Mouse (Mus musculus): ENCODE results near the gene Med16. TPM values are rescaled to one million over a fixed set of nuclear protein-coding genes. Genes with fewer than 3 reads are reported as not detected.
A peak's percentile ranks its signal among the peaks of the same experiment; 100 is the strongest.

Gene Med16
- polyA plus RNA-seq, 1 experiment from 2014 or later: 27.4 TPM

DNA sequence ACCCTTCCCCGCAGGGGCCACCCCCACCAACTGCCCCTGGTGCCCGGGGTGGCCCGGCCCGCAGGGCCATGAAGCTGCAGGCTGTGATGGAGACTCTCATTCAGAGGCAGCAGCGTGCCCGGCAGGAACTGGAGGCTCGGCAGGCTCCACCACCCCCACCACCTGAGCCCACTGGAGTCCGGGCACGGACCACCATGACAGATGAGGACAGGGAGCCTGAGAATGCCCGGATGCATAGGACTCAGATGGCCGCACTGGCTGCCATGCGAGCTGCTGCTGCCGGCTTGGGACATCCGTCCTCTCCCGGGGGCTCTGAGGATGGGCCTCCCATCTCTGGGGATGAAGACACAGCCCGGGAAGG is 22.1 kb upstream of the Med16 start:
- ATAC-seq: no peak
- WGBS (ENCODE audit: insufficient replicate concordance): 84% methylated on average over 16 of the region's 16 CpGs

GRCm38 (mm10) chr10:79929967-79930825 is 21.5 kb upstream of the Med16 start:
- no peak for ATAC-seq
- Histone ChIP-seq H3K36me3 (peaks cover 51% of the 10 kb centered on the region), H3K27me3 (replicated peaks) (no peaks in the 10 kb centered on the region), H3K4me3 (no peak overlapping the region), H3K9ac (no peak overlapping the region), H3K4me1 (peaks cover 86% of the 10 kb centered on the region), H3K4me2 (peak overlapping the region; percentile 96), H3K9me3 (replicated peaks) (no peaks in the 10 kb centered on the region), H3K27ac (peak overlapping the region; percentile 88)
- WGBS (ENCODE audit: insufficient replicate concordance): 86% methylated on average over 18 of the region's 18 CpGs

More for the DNA sequence above, 22.1 kb upstream of the Med16 start:
- Histone ChIP-seq H3K4me3 (no peak overlapping the region), H3K27me3 (replicated peaks) (no peaks in the 10 kb centered on the region), H3K4me1 (peaks cover 88% of the 10 kb centered on the region), H3K27ac (no peak overlapping the region), H3K4me2 (0 out of 2 replicates have a peak overlapping the region, but pooled peaks have one; percentile 96), H3K9me3 (replicated peaks) (no peaks in the 10 kb centered on the region), H3K9ac (no peak overlapping the region), H3K36me3 (peaks cover 57% of the 10 kb centered on the region)

GRCm38 (mm10) chr10:79928907-79929701 is 20.4 kb upstream of the Med16 start:
- ATAC-seq: no peak

GRCm38 (mm10) chr10:79928030-79928694 is 19.4 kb upstream of the Med16 start:
- Histone ChIP-seq H3K36me3 (peaks cover 32% of the 10 kb centered on the region), H3K4me2 (peak overlapping the region; percentile 96), H3K9ac (peak overlapping the region; percentile 84), H3K27me3 (replicated peaks) (peaks cover 7% of the 10 kb centered on the region), H3K4me3 (peak overlapping the region; percentile 85), H3K9me3 (replicated peaks) (no peaks in the 10 kb centered on the region), H3K27ac (peak overlapping the region; percentile 88), H3K4me1 (peaks cover 80% of the 10 kb centered on the region)
- ATAC-seq: no peak
- 3% methylated on average over 29 of the region's 29 CpGs for WGBS (ENCODE audit: insufficient replicate concordance)

More at GRCm38 (mm10) chr10:79928907-79929701, 20.4 kb upstream of the Med16 start:
- peak overlapping the region; percentile 88 for H3K27ac ChIP-seq
- peak overlapping the region; percentile 85 for H3K4me3 ChIP-seq
- H3K4me2 ChIP-seq: peak overlapping the region; percentile 96
- H3K4me1 ChIP-seq: peaks cover 81% of the 10 kb centered on the region
- H3K36me3 ChIP-seq: peaks cover 41% of the 10 kb centered on the region
- peak overlapping the region; percentile 84 for H3K9ac ChIP-seq
- H3K27me3 ChIP-seq (replicated peaks): 0 out of 2 replicates have a peak, but pooled peaks cover under 1% of the 10 kb centered on the region
- H3K9me3 ChIP-seq (replicated peaks): no peaks in the 10 kb centered on the region
- WGBS (ENCODE audit: insufficient replicate concordance): 28% methylated on average over 9 of the region's 9 CpGs

DNA sequence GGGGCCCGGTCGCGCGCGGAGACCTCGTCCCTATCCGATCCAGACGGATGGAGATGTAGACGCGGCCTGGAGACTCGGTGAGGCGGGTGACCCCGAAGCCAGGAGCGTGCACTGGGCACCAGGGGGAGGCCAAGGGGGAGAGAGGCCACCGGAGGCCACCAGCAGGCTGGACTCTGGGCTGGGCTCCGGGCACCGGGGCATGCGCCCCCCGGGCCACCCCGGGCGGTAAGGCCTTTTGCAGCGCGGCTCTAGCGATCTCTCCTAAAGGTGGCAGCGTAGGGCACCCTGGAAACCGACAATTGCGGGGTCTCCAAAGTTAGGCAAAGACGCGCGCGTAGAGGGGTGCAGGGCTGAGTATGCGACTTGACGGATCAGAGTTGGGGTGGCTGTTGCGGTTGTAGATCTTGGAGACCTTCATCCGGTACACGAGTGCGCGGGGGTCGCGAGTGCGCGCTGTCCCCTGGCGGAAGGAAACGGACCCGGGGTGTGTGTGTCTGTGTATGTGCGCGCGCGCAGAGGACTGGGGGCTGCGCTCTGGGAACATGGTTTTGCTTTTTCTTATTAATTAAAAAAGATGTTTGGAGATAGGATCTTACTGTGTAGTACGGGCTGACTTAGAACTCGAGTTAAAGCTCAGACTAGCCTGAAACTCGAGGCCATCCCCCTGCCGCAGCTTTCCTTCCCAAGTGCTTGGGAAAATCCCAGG is 18.8 kb upstream of the Med16 start:
- Histone ChIP-seq H3K27me3 (replicated peaks) (peaks cover 14% of the 10 kb centered on the region), H3K4me2 (peak overlapping the region; percentile 96), H3K27ac (peak overlapping the region; percentile 88), H3K4me1 (peaks cover 73% of the 10 kb centered on the region), H3K9me3 (replicated peaks) (no peaks in the 10 kb centered on the region), H3K4me3 (peak overlapping the region; percentile 85), H3K9ac (peak overlapping the region; percentile 84), H3K36me3 (peaks cover 26% of the 10 kb centered on the region)
- WGBS (ENCODE audit: insufficient replicate concordance): under 1% methylated on average over 54 of the region's 54 CpGs
- peak; percentile 41 for ATAC-seq

GRCm38 (mm10) chr10:79926491-79927323 is 18.0 kb upstream of the Med16 start, which contains the start of gene Arid3a:
Gene Arid3a (plus strand): TSS chr10:79927043.
- H3K4me3 ChIP-seq: peak within 1 kb of the TSS; percentile 85
- peak; percentile 76 for ATAC-seq
- WGBS (ENCODE audit: insufficient replicate concordance): under 1% methylated on average over 63 of the region's 63 CpGs
- peak within 1 kb of the TSS; percentile 96 for H3K4me2 ChIP-seq
- H3K9me3 ChIP-seq (replicated peaks): no peaks in the 10 kb centered on the region
- H3K27ac ChIP-seq: peak within 1 kb of the TSS; percentile 88
- peaks cover 21% of the 10 kb centered on the region for H3K27me3 ChIP-seq (replicated peaks)
- H3K9ac ChIP-seq: peak within 1 kb of the TSS; percentile 84
- H3K36me3 ChIP-seq: peaks cover 18% of the 10 kb centered on the region
- peaks cover 67% of the 10 kb centered on the region for H3K4me1 ChIP-seq

DNA sequence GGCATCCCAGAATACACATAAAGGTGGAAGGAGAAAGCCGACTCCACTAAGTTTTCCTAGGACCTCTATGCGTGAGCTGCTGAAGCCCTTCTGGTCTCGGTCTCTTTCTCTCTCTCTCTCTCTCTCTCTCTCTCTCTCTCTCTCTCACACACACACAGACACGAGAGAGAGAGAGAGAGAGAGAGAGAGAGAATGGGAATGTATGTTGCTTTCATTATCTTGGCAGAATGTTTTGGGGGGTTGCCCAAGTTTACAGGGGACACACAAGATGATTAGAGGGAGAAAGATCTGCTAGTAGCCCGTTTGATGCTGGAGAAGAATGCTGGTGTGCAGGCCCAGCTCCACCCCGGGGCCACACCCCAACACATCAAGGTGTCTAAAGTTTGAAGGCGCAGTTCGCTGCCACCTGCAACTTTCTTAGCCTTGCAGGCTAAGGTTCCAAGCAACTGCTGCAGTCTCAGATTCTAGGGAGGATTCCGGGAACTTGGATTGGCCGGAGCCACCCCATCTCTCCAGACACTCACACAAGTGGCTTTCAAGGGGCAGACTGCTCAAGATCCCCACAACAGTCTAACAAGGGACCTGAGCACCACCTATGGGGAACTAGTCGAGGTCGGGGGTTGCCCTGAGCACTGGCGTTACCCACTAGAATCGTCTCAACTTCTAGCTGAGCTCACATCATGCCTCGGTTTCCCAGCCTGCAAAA is 17.2 kb upstream of the Med16 start:
- H3K9me3 ChIP-seq (replicated peaks): no peaks in the 10 kb centered on the region
- H3K4me2 ChIP-seq: peak overlapping the region; percentile 96
- H3K36me3 ChIP-seq: peaks cover 10% of the 10 kb centered on the region
- peak overlapping the region; percentile 88 for H3K27ac ChIP-seq
- ATAC-seq: 0 out of 2 replicates have a peak, but pooled peaks have one; percentile 0
- H3K27me3 ChIP-seq (replicated peaks): peaks cover 29% of the 10 kb centered on the region
- peak overlapping the region; percentile 84 for H3K9ac ChIP-seq
- peaks cover 68% of the 10 kb centered on the region for H3K4me1 ChIP-seq
- H3K4me3 ChIP-seq: peak overlapping the region; percentile 85
- 9% methylated on average over 15 of the region's 15 CpGs for WGBS (ENCODE audit: insufficient replicate concordance)

DNA sequence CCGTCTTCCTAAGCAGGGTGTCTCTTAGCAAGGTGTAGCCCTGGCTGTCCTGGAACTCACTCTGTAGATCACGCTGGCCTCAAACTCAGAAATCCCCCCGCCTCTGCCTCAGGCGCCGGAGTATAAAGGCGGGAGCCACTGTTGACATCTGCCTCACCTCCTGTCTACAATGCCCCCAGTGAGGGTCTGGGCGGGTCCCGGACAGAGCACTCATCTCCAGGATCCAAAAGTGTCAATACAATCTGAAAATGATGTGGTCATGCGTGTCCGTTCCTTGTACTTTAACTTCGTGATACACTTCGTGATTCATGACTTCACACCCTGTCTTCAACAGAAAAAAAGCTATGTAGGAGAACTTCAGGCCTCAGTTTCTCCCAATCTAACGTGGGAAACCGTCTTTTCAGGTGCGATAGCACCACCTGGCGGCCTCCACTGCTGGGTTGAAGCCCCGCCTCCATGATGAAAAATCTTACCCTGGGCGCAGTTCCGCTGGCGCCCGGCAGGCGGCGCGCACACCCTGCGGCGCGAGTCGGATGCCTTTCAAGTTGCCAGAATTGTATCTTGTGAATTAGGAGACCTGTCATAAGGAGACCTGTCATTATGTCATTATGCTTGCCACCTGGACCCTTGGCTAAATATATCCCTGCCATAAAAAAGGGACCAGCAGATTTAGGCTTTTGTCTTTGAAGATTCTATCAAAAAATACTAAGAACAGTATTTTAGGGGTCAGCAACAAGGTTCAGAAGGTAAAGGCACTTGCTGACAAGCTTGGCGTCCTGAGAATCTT is 16.5 kb upstream of the Med16 start:
- 14% methylated on average over 29 of the region's 29 CpGs for WGBS (ENCODE audit: insufficient replicate concordance)
- ATAC-seq: peak; percentile 2; the same call in 1 of the 2 replicates
- Histone ChIP-seq H3K27ac (peak overlapping the region; percentile 88), H3K4me2 (peak overlapping the region; percentile 96), H3K27me3 (replicated peaks) (peaks cover 36% of the 10 kb centered on the region), H3K9me3 (replicated peaks) (no peaks in the 10 kb centered on the region), H3K4me3 (peak overlapping the region; percentile 85; the same call in 1 of the 2 replicates), H3K9ac (peak overlapping the region; percentile 84; the same call in 1 of the 2 replicates), H3K4me1 (peaks cover 68% of the 10 kb centered on the region), H3K36me3 (peaks cover 3% of the 10 kb centered on the region; the same call in 1 of the 2 replicates)

DNA sequence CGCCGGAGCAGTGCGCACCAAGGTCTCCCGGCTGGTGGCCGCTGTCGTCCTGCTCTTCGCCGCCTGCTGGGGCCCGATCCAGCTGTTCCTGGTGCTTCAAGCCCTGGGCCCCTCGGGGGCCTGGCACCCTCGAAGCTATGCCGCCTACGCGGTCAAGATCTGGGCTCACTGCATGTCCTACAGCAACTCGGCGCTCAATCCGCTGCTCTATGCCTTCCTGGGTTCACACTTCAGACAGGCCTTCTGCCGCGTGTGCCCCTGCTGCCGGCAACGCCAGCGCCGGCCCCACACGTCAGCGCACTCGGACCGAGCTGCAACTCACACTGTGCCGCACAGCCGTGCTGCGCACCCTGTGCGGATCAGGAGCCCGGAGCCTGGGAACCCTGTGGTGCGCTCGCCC is 12.8 kb upstream of the Med16 start:
- Histone ChIP-seq H3K4me1 (peaks cover 74% of the 10 kb centered on the region), H3K4me3 (peak overlapping the region; percentile 30), H3K27me3 (replicated peaks) (peaks cover 68% of the 10 kb centered on the region), H3K9ac (no peak overlapping the region), H3K36me3 (no peaks in the 10 kb centered on the region), H3K27ac (no peak overlapping the region), H3K9me3 (replicated peaks) (no peaks in the 10 kb centered on the region), H3K4me2 (peak overlapping the region; percentile 55)
- no peak for ATAC-seq
- 13% methylated on average over 34 of the region's 34 CpGs for WGBS (ENCODE audit: insufficient replicate concordance)

Measured in liver, embryonic 12.5 days (tissue).